8 mouse cellular contexts compared by ENCODE assay signal in the genomic region with DNA sequence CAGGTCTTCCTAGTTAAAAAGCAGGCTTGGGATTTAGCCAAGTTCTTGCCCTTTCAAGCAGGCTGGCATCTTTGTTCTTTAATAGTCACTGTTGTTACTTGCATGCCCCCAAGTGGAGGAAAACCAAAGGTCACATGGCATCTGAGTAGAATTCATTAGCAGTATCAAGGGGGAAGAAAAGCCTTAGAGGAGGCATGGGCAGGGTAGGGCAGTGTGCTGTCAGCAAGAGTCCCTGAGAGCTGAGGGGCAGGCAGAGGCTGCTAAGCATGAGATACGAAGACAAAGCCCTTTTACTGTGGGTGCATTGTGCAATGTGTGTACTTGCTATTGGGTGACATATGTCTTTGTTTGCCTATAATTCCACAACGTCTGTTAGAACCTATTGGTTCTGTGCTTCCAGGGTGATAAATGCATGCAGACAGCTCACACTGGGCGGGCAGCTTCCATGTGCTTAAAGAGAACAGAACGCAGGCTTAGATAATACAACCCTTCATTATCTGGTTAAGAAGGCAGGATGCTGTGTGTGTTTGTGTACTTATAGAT.
DNase-seq lines count a peak whose midpoint lies in the region; ATAC-seq lines count a peak whose summit lies in the region.

No protein-coding gene starts in this region.

- no peaks in the 10 kb centered on the region for H3K27me3 ChIP-seq in hindbrain, embryonic 10.5 days (ENCODE audit: insufficient read depth, poor library complexity, severe bottlenecking)

- 22% methylated on average over 4 of the region's 4 CpGs for WGBS in hindbrain, embryonic 10.5 days

- no peak overlapping the region for H3K4me3 ChIP-seq in hindbrain, embryonic 10.5 days

- peaks cover 12% of the 10 kb centered on the region for H3K4me1 ChIP-seq in hindbrain, embryonic 10.5 days (replicated peaks)

- H3K27ac ChIP-seq in hindbrain, embryonic 10.5 days = 0 out of 2 replicates have a peak overlapping the region, but pooled peaks have one; percentile 40

- no peaks in the 10 kb centered on the region for H3K36me3 ChIP-seq in hindbrain, embryonic 10.5 days

- no peak for ATAC-seq in CD4-positive, CD25-positive, alpha-beta regulatory T cell, adult 4 months

- DNase-seq in lung, postnatal 10 days = peak; percentile 1
- DNase-seq in lung, postnatal 14 days = no peak
- peak; percentile 79 for DNase-seq in embryo, embryonic 10 days (ENCODE audit: low spot score)
- DNase-seq in hindbrain, embryonic 10.5 days (ENCODE audit: low spot score) = peak; percentile 66
- peak; percentile 31 for DNase-seq in layer of hippocampus, adult 9-11 months
- peak; percentile 36 for DNase-seq in neural tube, embryonic 10.5 days (ENCODE audit: extremely low spot score, low spot score)
- no peak for DNase-seq in spleen, adult 18-20 months

- H3K9me3 ChIP-seq in hindbrain, embryonic 10.5 days = 0 out of 2 replicates have a peak, but pooled peaks cover 4% of the 10 kb centered on the region

Comparison
In these comparisons a context has a peak if more than half of its experiments do, and no peak if none do; other contexts are left out.
1. DNase-seq: peak in lung, postnatal 10 days (single experiment), embryo, embryonic 10 days (single experiment), hindbrain, embryonic 10.5 days (single experiment), layer of hippocampus, adult 9-11 months (single experiment) and neural tube, embryonic 10.5 days (single experiment); none in lung, postnatal 14 days (single experiment) and spleen, adult 18-20 months (0 of 2).